Mouse (Mus musculus): Measurements from ENCODE around the gene Bcat2. TPM values are rescaled to one million over a fixed set of nuclear protein-coding genes. Genes with fewer than 3 reads are reported as not detected.
A peak's percentile ranks its signal among the peaks of the same experiment; 100 is the strongest.

The Bcat2 gene
- polyA plus RNA-seq, 1 experiment from 2014 or later: 29.2 TPM

DNA sequence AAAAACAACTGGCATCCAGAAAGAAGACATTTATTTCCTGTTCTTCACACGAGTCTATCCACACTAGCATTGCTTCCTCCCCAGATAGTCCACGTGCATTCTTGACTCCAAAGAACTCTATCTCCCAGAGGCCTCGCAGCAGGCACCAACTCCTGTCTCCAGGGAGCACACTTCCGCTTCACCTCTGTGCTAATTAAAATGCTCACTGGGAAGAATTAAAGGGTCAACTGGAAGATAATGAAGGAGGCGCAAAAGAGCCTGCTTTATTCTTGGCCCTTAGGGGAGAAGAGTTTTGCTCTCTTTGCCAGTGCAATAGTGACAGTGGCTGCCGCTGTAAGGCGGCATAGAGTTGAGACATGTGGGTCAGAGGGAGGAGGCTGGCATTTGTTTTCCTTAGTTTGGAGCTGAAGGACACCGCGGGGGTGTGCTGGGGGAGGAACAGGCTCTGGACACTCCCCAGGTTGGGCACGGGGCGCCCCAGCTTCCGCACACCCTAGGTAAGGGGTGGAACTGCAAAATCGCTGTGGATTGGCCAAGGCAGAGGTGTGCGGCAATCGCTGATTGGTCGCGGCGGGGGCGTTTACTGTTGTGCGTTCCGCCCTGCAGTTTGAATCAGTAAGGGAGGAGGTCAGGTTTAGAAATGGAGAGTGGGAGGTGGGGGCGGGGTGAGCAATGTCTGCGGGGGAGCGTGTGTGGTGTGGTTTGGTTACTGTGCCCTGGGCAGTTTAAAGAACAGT, 2.0 kb upstream of the Bcat2 start:
- H3K27me3 ChIP-seq (replicated peaks): no peaks in the 10 kb centered on the region
- H3K9ac ChIP-seq: peak overlapping the region; percentile 1; the same call in 1 of the 2 replicates
- no peaks in the 10 kb centered on the region for H3K36me3 ChIP-seq
- H3K4me3 ChIP-seq: peak overlapping the region; percentile 42
- peak; percentile 85 for ATAC-seq (ENCODE audit: low FRiP score, low read depth)
- peak overlapping the region; percentile 71 for H3K4me2 ChIP-seq (replicated peaks)
- peak overlapping the region; percentile 10; the same call in 1 of the 2 replicates for H3K27ac ChIP-seq
- 2% methylated on average over 24 of the region's 24 CpGs for WGBS
- peaks cover 21% of the 10 kb centered on the region for H3K4me1 ChIP-seq
- no peaks in the 10 kb centered on the region for H3K9me3 ChIP-seq

DNA sequence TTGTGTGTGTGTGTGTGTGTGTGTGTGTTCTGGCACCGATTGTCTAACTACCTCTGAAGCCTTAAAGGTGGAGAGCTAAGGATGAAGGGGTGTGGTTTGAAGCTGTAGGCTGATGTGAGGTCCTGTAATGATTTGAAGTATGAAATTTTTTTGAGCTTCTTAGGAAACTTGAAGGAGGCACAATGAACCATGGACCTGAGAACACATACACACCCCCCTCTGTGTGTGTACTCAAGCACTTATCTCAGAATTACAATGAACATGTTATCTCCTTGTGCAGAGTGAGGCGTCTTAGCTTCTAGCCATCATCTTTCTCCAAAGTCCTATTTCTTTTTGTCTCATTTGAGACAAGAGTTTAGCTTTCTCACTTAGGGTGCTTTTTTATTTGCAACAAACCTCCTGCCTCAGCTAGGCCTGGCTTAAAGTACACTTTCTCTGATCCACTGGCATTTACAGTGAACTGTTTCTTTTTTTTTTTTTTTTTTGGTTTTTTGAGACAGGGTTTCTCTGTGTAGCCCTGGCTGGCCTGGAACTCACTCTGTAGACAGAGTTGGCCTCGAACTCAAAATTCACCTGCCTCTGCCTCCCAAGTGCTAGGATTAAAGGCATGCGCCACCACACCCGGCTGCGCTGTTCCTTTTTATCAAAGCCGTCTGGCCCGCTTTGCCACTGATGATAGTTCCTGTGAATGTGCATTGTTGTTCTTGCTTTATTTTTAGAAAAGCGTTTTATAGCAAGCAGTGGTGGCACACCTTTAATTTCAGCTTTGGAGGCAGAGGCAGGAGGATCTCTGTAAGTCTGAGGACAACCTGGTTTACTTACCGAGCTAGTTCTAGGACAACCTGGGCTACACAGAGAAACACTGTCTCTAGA, 1.1 kb upstream of the Bcat2 start:
- H3K36me3 ChIP-seq: no peaks in the 10 kb centered on the region
- ATAC-seq (ENCODE audit: low FRiP score, low read depth): no peak
- H3K4me2 ChIP-seq (replicated peaks): peak overlapping the region; percentile 71
- no peak overlapping the region for H3K9ac ChIP-seq
- H3K4me1 ChIP-seq: peaks cover 21% of the 10 kb centered on the region
- peak overlapping the region; percentile 10; the same call in 1 of the 2 replicates for H3K27ac ChIP-seq
- 82% methylated on average over 10 of the region's 10 CpGs for WGBS
- no peaks in the 10 kb centered on the region for H3K9me3 ChIP-seq
- H3K27me3 ChIP-seq (replicated peaks): no peaks in the 10 kb centered on the region
- peak overlapping the region; percentile 42 for H3K4me3 ChIP-seq

DNA sequence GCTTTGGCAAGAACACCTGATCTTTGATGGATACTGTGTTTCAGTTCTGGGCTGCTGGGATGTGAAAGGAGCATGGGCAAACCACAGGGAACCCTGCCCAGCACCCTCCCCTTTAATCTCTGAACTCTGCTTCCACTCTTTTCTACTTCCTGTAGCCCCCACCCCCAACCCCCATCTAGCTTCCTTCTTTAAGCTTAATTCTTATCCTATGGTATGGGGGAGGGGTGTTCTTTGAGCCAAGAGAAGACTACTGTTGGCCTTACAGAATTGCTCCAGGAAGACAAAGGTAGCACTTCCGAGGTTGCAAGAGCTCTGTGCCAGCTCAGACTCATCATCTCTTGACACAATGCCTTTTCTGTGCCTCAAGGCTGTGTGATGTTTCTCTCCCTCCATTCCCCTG, 2.0 kb downstream of the Bcat2 start:
- ATAC-seq (ENCODE audit: low FRiP score, low read depth): no peak

DNA sequence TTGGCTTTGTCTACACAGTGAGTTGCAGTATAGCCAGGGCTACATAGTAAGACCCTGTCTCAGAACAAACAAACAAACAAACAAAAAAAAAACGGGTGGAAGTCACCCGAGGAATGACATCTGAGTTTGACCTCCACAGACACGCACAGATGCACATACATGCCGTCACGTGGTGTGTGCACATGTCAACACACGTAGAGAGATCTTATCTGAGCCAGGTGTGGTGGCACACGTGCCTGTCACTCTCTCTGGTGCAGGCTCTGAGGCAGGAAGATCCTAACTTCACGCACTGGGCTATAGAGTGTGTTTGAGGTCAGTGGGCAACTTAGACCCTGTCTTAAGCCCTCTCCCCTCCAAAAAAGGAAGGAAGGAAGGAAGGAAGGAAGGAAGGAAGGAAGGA, 4.0 kb downstream of the Bcat2 start:
- H3K9me3 ChIP-seq: no peaks in the 10 kb centered on the region
- no peak for ATAC-seq (ENCODE audit: low FRiP score, low read depth)
- 82% methylated on average over 8 of the region's 8 CpGs for WGBS
- no peak overlapping the region for H3K9ac ChIP-seq
- H3K27ac ChIP-seq: no peak overlapping the region
- H3K36me3 ChIP-seq: peaks cover 5% of the 10 kb centered on the region; the same call in 1 of the 2 replicates
- H3K27me3 ChIP-seq (replicated peaks): no peaks in the 10 kb centered on the region
- H3K4me3 ChIP-seq: no peak overlapping the region
- peaks cover 17% of the 10 kb centered on the region for H3K4me1 ChIP-seq
- H3K4me2 ChIP-seq (replicated peaks): no peak overlapping the region

More for the DNA sequence above, 2.0 kb downstream of the Bcat2 start:
- H3K9ac ChIP-seq: no peak overlapping the region
- H3K9me3 ChIP-seq: no peaks in the 10 kb centered on the region
- H3K4me3 ChIP-seq: no peak overlapping the region
- H3K27ac ChIP-seq: no peak overlapping the region
- peaks cover 5% of the 10 kb centered on the region; the same call in 1 of the 2 replicates for H3K36me3 ChIP-seq
- peaks cover 21% of the 10 kb centered on the region for H3K4me1 ChIP-seq
- 58% methylated on average over 1 of the region's 1 CpGs for WGBS
- H3K4me2 ChIP-seq (replicated peaks): peak overlapping the region; percentile 76; the same call in 1 of the 2 replicates
- no peaks in the 10 kb centered on the region for H3K27me3 ChIP-seq (replicated peaks)

DNA sequence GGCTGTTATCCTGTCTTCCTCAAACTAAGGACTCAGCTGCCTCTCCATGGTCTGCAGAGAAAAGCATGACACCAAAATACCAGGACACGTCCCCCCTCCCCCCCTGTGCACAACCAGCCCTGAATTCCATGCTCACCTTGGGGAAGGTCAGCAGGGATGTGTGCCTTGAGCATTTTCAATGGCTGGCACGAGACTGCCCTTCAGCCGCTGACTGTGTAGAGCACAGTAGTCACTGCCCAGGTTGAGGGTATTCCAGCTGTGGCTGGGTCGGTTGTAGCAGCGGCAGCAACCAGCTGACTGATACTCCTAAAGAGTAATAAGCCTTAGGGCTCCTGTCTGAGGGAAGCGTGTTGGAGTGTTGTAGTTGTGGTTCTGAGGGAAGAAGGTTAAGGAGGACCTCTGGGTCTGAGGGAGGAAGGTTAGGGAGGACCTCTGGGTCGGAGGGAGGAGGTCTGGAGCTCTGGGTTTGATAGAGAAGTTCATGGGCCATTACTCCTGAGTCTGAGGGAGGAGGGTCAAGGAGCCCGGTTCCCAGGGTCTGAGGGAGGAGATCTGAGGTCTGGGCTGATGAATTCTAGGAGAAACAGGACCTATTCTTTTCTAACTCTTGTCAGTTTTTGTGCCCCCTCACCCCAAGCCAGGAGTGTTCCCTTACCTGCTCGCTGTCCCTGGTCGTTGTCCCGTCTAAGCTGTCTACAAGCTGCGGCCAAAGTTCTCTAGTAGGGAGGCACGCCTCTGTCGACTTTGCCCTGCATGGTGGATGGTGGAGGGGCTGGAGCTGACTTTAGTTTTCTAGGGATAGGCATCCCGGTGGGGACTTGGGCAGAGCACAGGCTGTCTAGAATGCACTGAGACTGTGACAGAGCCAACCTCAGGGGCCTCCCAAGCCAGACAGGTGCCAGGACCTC, 4.8 kb downstream of the Bcat2 start:
- no peak for ATAC-seq (ENCODE audit: low FRiP score, low read depth)
- Histone ChIP-seq H3K4me2 (replicated peaks) (no peak overlapping the region), H3K4me3 (no peak overlapping the region), H3K27ac (no peak overlapping the region), H3K4me1 (peaks cover 17% of the 10 kb centered on the region), H3K36me3 (peaks cover 5% of the 10 kb centered on the region; the same call in 1 of the 2 replicates), H3K9ac (0 out of 2 replicates have a peak overlapping the region, but pooled peaks have one; percentile 10), H3K27me3 (replicated peaks) (no peaks in the 10 kb centered on the region), H3K9me3 (no peaks in the 10 kb centered on the region)
- 88% methylated on average over 15 of the region's 15 CpGs for WGBS

DNA sequence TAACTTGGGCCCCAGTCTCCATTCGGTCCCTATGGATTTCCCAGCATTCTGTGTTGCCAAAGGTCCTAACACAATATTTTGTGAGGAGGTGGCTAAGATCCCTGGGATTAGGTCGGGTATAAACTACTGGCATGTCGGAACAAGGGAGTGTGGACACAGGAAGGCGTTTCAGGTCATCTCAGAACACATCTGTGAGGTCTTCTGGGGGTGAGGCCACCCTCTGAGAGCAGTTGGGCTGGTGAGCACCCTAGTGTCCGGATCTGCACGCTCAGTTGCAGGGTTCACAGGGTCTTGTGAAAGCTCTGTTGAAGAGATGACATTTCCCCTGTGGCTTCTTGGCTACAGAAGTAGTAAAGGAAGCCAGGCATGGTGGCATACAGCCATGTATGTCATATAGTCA, 16.0 kb downstream of the Bcat2 start:
- H3K4me3 ChIP-seq: no peak overlapping the region
- no peaks in the 10 kb centered on the region for H3K27me3 ChIP-seq (replicated peaks)
- H3K27ac ChIP-seq: no peak overlapping the region
- WGBS: 91% methylated on average over 6 of the region's 6 CpGs
- peaks cover 15% of the 10 kb centered on the region for H3K36me3 ChIP-seq
- ATAC-seq (ENCODE audit: low FRiP score, low read depth): no peak
- H3K9me3 ChIP-seq: no peaks in the 10 kb centered on the region
- H3K9ac ChIP-seq: no peak overlapping the region
- no peaks in the 10 kb centered on the region for H3K4me1 ChIP-seq
- no peak overlapping the region for H3K4me2 ChIP-seq (replicated peaks)

DNA sequence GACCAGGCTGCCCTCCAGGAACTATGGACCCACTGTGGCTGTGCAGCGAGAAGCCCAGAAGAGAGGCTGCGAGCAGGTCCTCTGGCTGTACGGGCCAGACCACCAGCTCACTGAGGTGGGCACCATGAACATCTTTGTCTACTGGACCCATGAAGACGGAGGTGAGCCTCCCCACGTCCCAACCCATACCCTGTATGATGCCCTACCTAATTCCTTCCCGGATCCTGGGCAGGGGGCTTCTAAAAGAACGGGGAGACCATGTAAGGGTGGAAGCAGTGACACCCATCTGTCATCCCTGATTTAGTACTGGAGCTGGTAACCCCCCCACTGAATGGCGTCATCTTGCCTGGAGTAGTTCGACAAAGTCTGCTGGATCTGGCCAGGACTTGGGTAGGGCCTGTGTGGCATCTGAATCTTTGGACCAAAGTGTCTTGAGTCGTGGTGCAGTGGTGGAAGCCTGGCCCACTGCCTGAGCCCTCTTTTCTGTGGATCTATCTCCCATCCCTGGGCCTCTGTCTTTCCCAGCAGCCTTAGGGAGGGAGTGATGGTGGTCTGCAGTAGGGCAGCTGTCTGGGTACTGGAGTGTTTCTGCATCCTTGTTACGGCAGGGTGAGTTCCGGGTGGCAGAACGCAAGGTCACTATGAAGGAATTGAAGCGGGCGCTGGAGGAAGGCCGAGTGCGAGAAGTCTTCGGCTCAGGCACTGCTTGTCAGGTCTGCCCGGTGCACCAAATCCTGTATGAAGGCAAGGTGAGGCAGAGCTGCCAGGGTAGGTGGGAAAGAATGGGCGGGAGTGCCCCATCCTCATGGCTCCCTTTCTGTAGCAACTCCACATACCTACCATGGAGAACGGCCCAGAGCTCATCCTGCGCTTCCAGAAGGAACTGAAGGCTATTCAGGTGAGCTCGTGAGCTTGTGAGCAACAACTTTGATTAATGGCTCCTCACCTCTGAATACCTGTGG, 18.0 kb downstream of the Bcat2 start:
- Histone ChIP-seq H3K9ac (no peak overlapping the region), H3K27ac (no peak overlapping the region), H3K4me1 (no peaks in the 10 kb centered on the region), H3K4me2 (replicated peaks) (no peak overlapping the region), H3K4me3 (no peak overlapping the region), H3K9me3 (no peaks in the 10 kb centered on the region), H3K27me3 (replicated peaks) (no peaks in the 10 kb centered on the region), H3K36me3 (peaks cover 15% of the 10 kb centered on the region)
- no peak for ATAC-seq (ENCODE audit: low FRiP score, low read depth)
- WGBS: 93% methylated on average over 23 of the region's 23 CpGs

DNA sequence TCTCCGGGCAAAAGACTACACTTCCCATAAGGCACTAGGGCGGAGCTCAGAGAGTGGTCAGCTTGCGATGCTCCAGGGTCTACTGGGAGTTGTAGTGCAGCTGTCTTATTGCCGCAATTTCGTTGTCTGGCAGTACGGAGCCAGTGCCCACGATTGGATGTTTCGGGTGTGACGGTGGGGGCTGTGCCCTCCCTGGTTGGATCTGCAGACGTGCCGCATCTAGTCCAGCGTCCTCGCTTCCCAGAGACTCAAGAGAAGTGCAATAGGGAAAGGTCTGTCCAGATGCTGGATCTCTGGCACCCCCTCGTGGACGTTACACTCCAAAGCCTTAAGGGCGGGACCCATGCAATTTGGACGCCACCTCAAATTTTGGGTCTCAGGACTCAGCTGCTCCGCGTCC, 19.2 kb downstream of the Bcat2 start:
- Histone ChIP-seq H3K27me3 (replicated peaks) (no peaks in the 10 kb centered on the region), H3K4me1 (no peaks in the 10 kb centered on the region), H3K9ac (0 out of 2 replicates have a peak overlapping the region, but pooled peaks have one; percentile 14), H3K36me3 (peaks cover 15% of the 10 kb centered on the region), H3K4me2 (replicated peaks) (peak overlapping the region; percentile 59), H3K27ac (no peak overlapping the region), H3K9me3 (no peaks in the 10 kb centered on the region), H3K4me3 (peak overlapping the region; percentile 21)
- WGBS: 5% methylated on average over 19 of the region's 19 CpGs
- ATAC-seq (ENCODE audit: low FRiP score, low read depth): peak; percentile 97

DNA sequence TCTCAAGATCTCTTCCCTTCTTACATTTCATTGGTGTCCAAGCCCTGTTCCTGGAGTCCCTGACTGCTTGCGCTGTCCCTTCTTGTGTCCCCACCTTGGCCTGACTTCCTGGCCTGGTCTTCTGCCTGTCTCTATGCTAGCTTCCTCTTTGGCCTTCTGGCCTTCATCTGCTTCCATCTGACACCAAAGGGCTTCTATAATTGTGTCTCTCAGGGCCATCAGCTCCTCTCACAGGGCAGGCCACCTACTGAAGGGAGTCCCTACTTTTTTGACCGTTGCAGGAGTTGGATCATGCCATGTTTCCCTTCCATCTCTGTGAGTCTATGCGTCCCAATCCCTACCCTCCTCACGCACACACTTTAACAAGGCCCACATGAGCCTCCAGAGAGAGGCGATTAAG, 19.9 kb downstream of the Bcat2 start:
- Histone ChIP-seq H3K27ac (no peak overlapping the region), H3K9me3 (no peaks in the 10 kb centered on the region), H3K27me3 (replicated peaks) (no peaks in the 10 kb centered on the region), H3K4me2 (replicated peaks) (0 out of 2 replicates have a peak overlapping the region, but pooled peaks have one; percentile 59), H3K4me1 (no peaks in the 10 kb centered on the region), H3K4me3 (no peak overlapping the region), H3K9ac (no peak overlapping the region), H3K36me3 (peaks cover 11% of the 10 kb centered on the region)
- no peak for ATAC-seq (ENCODE audit: low FRiP score, low read depth)
- 97% methylated on average over 5 of the region's 5 CpGs for WGBS

DNA sequence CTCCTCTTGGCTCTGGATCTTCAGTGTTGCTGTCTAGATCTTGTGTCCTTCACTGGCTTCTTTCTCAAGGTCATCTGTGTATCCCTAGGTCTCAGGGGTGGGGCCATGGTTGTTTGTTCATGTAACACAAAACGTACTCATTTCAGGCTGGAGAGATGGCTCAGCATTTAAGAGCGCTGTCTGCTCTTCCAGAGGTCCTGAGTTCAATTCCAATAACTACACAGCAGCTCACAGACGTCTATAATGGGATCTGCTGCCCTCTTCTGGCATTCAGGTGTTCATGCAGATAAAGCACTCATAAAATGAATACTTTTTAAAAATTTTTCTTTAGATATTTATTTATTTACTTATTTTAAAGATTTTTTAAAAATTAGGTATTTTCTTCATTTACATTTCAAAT, 20.9 kb downstream of the Bcat2 start:
- H3K9ac ChIP-seq: no peak overlapping the region
- H3K9me3 ChIP-seq: no peaks in the 10 kb centered on the region
- peaks cover 2% of the 10 kb centered on the region; the same call in 1 of the 2 replicates for H3K36me3 ChIP-seq
- no peak overlapping the region for H3K27ac ChIP-seq
- H3K27me3 ChIP-seq (replicated peaks): no peaks in the 10 kb centered on the region
- H3K4me1 ChIP-seq: no peaks in the 10 kb centered on the region
- no peak overlapping the region for H3K4me3 ChIP-seq
- no peak for ATAC-seq (ENCODE audit: low FRiP score, low read depth)
- 65% methylated on average over 3 of the region's 3 CpGs for WGBS
- H3K4me2 ChIP-seq (replicated peaks): no peak overlapping the region

DNA sequence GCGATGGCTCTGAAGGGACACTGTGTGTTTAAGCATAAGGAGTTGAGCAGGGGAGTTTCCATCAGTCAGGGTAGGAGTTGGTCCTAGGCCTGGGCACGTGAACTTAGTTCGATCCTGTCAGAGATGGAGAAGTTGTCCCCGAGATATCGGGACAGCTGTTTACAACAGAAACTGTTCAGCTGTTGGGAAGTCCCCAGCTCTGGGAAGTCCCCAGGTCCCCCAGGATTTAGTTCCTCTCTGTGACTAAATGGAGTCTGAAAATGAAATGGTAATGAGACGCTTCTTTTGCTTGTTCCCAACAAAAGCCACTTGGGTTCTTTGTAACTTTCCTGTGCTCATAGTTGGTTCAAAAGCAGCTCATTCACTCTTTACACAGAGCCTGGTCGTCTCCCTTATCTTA, 21.9 kb downstream of the Bcat2 start:
- Histone ChIP-seq H3K36me3 (no peaks in the 10 kb centered on the region), H3K27me3 (replicated peaks) (no peaks in the 10 kb centered on the region), H3K4me3 (no peak overlapping the region), H3K4me1 (no peaks in the 10 kb centered on the region), H3K9me3 (no peaks in the 10 kb centered on the region), H3K4me2 (replicated peaks) (no peak overlapping the region), H3K27ac (no peak overlapping the region), H3K9ac (no peak overlapping the region)
- WGBS: 82% methylated on average over 7 of the region's 7 CpGs
- no peak for ATAC-seq (ENCODE audit: low FRiP score, low read depth)

All from neural tube, embryonic 12.5 days (tissue).